Mouse (Mus musculus) brain, embryonic 14.5 days (tissue): ENCODE measurements around the gene Gm3854.

ENCODE experiments used
- CTCF ChIP-seq: fragments of 200-500 bp; IDR thresholded peaks from 2 replicates; pipeline ENCODE4 v1.5.1; 2012; ENCODE audit warnings: inconsistent platforms, mild to moderate bottlenecking, moderate library complexity, borderline replicate concordance; ENCODE audit not compliant: insufficient read depth, insufficient read length; ENCODE audit errors: extremely low read depth
- POLR2A ChIP-seq: fragments of 200-500 bp; IDR thresholded peaks from 2 replicates; pipeline ENCODE4 v1.6.1; 2012; ENCODE audit warnings: mild to moderate bottlenecking, inconsistent platforms, borderline replicate concordance; ENCODE audit not compliant: poor library complexity, insufficient read depth, insufficient read length, severe bottlenecking; ENCODE audit errors: extremely low read depth

GRCm38 (mm10) chr7:6389449-6389848 is 45.9 kb downstream of the Gm3854 start:
- TF ChIP-seq CTCF (no peak), POLR2A (no peak)
